Mouse (Mus musculus): ENCODE results near the gene Ndufa13.

DNA sequence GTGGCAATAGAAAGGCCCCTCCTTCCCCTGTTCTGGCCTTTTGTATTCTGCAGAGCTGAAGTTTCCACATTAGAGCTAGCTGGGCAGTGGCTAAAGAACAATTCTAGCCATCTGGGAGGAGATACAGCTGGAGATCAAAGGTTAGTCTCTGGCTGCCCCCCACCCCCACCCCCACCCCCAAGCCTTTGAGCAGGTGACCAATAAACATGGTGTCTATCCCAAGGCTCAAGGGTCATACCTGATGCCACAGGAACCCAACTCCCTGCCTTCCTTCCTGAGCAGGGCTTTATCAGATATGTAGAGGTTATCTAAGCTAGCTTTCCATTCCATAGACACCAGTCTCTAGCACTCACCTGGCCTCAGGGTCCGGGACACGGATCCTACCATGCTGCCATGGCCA lies 47.9 kb upstream of the Ndufa13 start:
- no peak for TF ChIP-seq POLR2A (IDR thresholded peaks at IDR 0.05; ENCODE audit: extremely low read depth, insufficient read depth, low read length)
- TF ChIP-seq CTCF (IDR thresholded peaks at IDR 0.05; ENCODE audit: extremely low read depth, insufficient read depth, low read length), result no peak
